Mouse (Mus musculus) right cerebral cortex, postnatal 10 days (tissue): ENCODE measurements around the gene Def6.
A peak's percentile ranks its signal among the peaks of the same experiment; 100 is the strongest.

Source experiments
- DNase-seq, 2 experiments: peaks; one replicate each; pipeline ENCODE4 v3.0.0; 2021; ENCODE audit warnings: low spot score in 2 of 2

The Def6 gene

GRCm38 (mm10) chr17:28240846-28241245 is 33.3 kb downstream of the Def6 start:
- DNase-seq = no peak

DNA sequence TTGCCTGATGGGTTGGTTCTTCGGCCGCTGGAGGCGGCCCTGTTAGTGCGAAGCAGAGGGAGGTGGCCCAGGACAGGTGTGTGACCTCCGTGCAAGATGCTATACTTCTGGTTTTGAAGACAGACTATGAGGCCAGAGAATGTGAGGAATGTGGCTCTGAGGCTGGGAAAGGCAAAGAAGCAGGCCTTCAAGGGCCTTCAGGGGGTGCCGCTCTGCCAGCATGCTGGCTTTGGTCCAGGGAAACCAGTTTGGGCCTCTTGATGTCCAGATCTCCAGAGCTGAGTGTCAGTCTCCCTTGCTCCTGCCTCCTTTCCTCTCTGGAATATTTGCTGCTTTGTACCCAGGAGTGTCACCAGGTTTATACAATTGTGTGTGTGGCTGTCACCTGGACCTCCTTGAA is 34.7 kb downstream of the Def6 start:
- no peak for DNase-seq

DNA sequence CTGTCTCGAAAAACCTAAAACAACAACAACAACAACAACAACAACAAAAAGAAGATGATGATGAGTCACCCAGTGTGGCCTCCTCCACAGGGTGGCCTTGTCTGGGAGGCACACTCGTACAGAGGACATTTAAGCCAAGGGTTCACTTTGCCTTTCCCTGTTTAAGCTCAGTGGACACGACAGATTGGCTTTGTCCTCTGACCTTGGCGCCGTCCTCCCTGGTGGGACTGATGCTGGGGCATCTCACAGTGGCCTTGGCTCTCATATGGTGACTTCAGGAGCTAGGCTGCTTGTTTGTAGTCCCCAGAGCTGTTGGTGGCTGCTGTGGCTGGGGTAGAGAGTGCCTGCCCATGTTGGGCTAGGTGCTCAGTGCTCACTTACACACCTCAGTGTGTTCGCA is 36.6 kb downstream of the Def6 start:
- no peak for DNase-seq

GRCm38 (mm10) chr17:28244714-28245113 is 37.1 kb downstream of the Def6 start:
- peak; percentile 85 to 90 for DNase-seq

DNA sequence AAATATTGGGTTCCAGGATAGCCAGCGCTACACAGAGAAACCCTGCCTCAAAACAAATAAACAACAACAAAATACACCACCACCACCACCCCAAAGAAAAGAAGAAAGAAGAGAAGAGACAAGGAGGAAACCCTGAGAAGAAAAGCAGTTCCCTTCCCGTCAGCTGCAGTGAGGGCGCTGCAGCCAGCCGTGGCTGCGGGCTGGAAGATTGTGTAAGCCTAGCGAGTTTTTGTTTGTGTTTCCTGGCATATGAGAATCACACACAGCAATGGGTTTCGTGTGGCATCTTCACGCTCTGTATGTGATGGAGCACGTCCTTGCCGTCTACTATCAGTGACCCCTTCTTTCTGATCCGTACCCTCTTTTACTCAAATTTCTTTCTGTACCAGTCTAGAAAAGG is 39.1 kb downstream of the Def6 start:
- no peak for DNase-seq

DNA sequence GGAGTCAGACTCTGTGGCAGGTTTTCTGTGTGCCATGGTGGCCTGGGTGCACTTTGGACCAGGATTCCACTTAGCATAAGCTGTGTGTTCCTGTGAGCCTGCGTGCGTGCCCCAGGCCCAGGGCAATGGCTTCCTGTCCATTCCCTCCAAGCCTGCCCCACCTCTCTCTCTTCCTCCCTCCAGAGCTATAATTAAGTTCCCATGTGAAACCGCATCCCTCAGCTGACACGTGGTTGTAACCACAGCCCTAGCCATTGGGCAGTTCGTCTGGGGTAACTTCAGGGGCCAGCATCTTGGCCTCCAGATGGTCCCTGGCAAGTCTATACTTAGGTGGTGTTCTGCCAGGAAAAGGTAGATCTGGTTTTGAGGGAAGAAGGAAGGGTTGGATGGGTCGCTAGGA is 40.0 kb downstream of the Def6 start:
- peak in 1 of 2 experiments; percentile 58 for DNase-seq

- no peak for DNase-seq
These were observed 41.5 kb downstream of the Def6 start for GRCm38 (mm10) chr17:28249062-28249461.

DNA sequence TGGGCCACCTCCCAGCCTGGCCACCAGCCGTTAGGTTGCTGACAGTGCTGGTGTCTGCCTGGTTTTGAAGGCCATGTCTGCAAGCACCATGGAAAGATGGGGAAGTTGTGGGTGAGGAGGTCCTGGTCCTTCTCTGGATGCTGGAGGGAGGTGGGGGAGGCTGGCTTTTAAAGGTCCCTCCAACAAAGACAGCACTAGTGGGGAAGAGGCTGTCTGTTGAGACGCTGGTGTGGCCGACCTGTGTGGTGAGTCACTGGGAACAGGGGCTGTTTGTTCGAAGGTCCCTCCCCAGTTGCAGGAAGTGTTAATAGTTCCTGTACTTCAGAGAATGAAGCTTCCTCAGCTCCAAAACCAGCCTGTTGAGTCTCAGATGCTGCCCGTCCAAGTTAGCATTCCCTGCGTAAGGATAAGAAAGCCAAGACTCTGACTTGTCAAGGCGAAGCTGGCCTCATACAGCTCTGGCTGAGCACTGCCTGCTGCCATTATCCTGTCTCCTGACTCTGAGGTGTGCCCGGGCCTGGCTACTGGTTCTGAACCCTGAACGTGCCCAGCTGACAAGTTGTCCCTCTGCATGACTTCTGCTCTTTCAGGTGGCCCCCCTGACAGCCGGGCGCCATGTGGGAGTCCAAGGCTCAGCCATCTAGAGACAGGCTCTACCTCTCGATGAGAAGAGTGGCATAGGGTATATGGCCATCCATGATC is 44.2 kb downstream of the Def6 start:
- DNase-seq = no peak

DNA sequence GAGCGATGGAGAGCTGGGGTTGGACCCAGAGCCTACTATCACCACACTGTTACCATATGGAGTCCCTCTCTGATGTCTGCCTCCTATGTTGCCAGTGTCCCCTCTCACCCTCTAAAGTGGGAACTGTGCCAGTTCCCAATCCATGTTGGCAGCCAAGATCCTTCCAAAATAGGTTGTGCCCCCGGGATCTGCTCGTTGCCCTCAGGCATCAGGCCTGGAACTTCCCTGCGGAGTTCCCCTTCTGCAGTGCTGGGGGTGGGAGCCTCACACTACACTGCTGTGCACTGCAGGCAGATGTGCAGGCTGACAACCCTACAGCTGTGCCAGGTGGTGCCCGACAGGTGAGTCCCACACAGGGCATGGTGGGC is 44.7 kb downstream of the Def6 start:
- DNase-seq = no peak

DNA sequence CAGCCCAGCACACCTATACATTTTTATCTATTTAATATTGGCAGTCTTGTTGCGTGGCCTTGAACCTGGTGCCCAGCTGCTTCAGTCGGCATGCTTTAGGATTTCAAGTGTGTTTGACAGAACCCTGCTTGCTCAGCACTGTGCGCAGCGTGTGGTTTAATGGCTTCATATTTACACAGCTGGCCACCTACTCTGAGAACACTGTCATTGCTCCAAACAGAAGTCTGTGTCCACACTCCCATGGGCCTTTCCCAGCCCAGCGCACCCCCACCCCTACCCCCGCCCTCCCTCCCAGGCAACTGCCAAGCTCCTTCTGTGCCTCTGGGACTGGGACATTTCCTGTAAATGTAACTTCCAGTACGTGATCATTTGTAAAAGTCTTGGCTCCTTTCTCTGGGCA is 45.6 kb downstream of the Def6 start:
- no peak for DNase-seq

DNA sequence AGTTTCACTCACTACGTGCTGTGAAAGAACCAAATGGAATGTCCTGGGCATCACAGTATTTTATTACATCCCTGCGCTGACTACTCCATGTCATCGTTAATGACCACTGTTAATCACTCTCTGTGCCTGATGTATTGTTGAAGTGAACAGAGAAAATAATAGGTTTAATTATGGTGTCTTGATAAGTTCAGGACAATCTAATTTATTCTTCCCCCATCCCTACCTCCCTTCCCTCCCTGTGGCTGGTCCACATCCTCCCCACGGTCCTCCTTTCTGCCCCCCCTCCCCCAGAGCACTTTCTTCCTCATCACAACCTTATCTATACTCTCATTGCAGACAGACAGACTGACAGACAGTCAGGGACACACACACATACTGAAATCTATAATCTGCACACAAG is 47.2 kb downstream of the Def6 start:
- no peak for DNase-seq

DNA sequence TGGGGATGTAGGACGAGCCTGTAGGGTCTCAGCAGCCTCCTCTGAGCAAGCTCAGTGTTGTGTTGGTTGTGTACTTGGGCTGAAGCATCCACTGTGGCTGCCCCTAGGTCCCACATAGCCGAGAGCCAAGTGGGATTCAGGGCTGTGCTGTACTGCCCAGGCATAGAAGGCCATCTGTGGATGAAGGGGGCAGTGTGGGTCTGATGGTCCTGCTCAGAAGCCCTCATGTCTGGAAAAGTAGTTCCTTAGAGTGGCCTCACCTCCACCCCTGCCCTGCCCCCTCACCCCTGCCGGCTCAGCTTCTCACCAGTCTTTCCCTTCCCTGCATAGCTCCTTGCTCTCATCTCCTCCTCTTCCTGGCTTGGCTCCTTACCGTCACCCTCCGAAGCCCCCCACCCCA is 48.1 kb downstream of the Def6 start:
- no peak for DNase-seq

GRCm38 (mm10) chr17:28256651-28257328 is 49.2 kb downstream of the Def6 start:
- DNase-seq = no peak

- DNase-seq = no peak
These were observed 50.7 kb downstream of the Def6 start for GRCm38 (mm10) chr17:28258325-28258724.

GRCm38 (mm10) chr17:28259890-28260542 is 52.4 kb downstream of the Def6 start:
- no peak for DNase-seq

DNA sequence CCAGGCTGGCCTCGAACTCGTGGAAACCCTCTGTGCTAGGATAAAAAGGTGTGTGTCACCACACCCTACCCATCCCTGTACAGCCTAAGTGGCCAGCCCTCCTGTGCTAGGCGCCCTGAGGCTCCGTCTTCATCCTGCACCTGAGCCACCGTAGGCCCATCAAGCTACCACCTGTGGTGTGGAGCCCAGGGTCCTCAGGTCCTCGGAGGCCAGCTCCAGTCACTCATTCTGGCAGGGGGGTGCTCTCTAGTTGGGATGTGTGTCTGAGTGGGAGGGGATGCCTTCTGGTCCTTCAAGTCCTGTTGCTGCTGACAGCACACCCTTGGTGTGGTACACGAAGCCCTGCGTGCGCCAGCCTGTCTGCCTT is 52.9 kb downstream of the Def6 start:
- DNase-seq = no peak

DNA sequence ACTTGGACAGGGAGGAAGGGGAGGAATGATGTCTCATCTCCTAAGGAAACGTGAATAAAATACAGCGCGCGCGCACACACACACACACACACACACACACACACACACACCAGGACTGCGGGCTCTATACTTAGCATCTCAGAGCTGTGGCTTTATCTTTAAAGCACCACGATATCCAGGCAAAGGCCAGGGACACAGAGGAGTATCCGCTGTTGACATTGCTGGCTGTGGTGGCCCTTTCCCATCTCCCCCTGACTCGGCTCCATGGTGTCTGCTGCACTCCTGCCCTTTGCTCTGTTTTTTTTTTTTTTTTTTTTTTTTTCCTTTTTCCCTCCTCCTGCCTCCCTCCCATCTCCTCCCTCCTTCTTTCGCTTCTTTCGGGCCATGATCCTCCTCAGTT is 54.2 kb downstream of the Def6 start:
- no peak for DNase-seq

DNA sequence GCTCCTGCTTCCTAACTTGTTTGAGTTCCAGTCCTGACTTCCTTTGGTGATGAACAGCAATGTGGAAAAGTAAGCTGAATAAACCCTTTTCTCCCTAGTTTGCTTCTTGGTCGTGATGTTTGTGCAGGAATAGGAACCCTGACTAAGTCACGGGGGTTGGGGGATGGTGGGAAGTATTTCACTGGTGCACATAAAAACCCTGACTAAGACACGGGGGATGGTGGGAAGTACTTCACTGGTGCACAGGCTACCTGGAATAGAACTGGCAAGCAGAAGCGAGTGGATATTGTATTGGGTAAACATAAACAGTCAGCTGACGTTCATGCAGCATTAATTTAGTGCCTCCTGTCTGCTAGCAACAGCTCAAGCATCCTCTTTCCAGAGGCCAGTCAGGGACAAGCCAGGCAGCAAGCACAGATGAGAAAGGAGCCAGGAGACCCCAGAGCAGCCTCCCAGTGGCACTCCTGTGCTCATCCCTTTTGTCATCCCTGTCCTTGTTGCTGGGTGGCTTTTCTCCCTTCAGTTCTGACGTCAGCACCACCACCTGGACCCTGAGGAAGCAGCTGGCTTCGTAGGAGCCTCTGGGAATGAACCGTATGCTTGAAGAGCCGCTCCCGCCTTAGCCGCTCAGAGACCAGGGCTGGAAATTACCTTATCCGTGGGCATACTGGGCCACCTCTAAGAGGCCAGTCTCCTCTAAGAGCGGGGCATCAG is 55.8 kb downstream of the Def6 start:
- peak in 1 of 2 experiments; percentile 61 for DNase-seq

- DNase-seq = no peak
These were observed 59.7 kb downstream of the Def6 start for GRCm38 (mm10) chr17:28267251-28267650.

DNA sequence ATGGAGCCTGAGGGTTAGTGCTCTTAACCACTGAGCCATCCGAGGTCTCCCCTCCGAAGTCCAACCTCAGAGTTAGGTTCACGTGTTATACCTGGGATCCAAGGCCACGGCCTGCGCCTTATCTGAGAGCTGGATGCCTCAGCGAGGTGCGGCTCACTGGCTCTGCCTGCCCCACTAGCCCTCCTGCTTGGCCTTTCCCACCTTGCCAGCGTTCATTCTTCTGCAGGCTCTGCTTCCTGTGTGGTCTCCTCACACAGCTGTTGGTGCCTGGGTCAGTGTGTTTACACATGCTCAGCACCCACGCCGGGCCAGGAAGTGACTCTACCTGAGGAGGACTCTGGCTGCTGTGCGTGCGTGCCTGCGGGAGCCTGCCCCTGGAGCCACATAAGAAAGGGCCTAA is 62.6 kb downstream of the Def6 start:
- DNase-seq = no peak

DNA sequence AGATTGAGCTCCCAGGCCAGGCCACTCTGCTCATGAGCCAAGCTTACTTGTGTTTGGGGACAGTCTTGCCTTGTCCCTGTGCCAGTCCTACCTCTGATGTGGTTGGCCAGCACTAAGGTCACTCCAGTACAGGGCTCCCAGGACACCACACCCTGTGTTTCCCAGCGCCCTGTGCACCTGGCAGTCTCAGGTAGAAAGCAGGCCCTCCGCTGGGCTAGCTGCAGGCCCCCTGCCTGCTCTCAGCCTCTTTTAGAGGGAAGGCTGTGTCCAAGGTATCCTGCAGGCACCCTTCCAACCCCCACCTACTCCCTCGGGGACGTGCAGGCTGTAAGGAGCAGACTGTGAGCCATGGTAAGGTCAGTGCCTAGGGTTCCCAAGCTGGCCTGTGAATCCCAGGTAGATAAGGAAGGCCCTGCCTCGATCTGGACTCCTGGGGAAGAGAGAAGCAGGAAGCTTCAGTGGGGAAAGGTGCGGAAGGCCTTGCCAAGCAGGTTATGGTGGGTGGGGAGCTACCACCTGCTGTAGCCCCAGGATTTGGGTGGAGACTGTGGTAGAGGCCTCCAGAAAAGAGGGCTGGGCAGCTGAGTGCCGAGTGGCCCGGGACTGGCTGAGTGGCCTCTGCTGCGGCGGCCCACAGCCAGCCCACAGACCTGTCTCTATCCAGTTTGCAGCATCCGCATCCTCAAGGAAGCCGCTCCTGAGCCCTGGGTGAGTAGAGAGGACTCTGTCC is 64.1 kb downstream of the Def6 start:
- DNase-seq = no peak

GRCm38 (mm10) chr17:28272281-28272680 is 64.7 kb downstream of the Def6 start:
- DNase-seq = no peak
